Mouse (Mus musculus) small intestine, adult 2 months (tissue): Measurements from ENCODE around the gene Coa4.

Experiments used
- CTCF ChIP-seq: fragments of 200-500 bp; IDR thresholded peaks from 2 replicates; pipeline ENCODE4 v1.5.1; 2012; ENCODE audit warnings: low read depth, mild to moderate bottlenecking, control low read depth, inconsistent platforms, low read length, moderate library complexity, mixed read lengths; ENCODE audit not compliant: insufficient replicate concordance, insufficient read length; ENCODE audit errors: extremely low read depth
- POLR2A ChIP-seq: fragments of 200-500 bp; IDR thresholded peaks from 2 replicates; pipeline ENCODE4 v1.6.1; 2012; ENCODE audit warnings: low read depth, mild to moderate bottlenecking, control low read depth, inconsistent platforms, low read length, moderate library complexity

- no peak for TF ChIP-seq POLR2A
- no peak for TF ChIP-seq CTCF
These were observed 41.9 kb downstream of the Coa4 start for GRCm38 (mm10) chr7:100578794-100579193.
